Mouse (Mus musculus) brain, embryonic 14.5 days (tissue): Measurements from ENCODE around the gene Dnajc16. TPM values are rescaled to one million over a fixed set of nuclear protein-coding genes. Genes with fewer than 3 reads are reported as not detected.
A peak's percentile ranks its signal among the peaks of the same experiment; 100 is the strongest.

ENCODE experiments used
- DNase-seq: peaks from one replicate; pipeline ENCODE4 v3.0.0-alpha.2; 2011; ENCODE audit warnings: low read depth
- CTCF ChIP-seq: fragments of 200-500 bp; IDR thresholded peaks from 2 replicates; pipeline ENCODE4 v1.5.1; 2012; ENCODE audit warnings: inconsistent platforms, mild to moderate bottlenecking, moderate library complexity, borderline replicate concordance; ENCODE audit not compliant: insufficient read depth, insufficient read length; ENCODE audit errors: extremely low read depth
- POLR2A ChIP-seq: fragments of 200-500 bp; IDR thresholded peaks from 2 replicates; pipeline ENCODE4 v1.6.1; 2012; ENCODE audit warnings: mild to moderate bottlenecking, inconsistent platforms, borderline replicate concordance; ENCODE audit not compliant: poor library complexity, insufficient read depth, insufficient read length, severe bottlenecking; ENCODE audit errors: extremely low read depth
- polyA plus RNA-seq: library from polyadenylated mRNA; depleted of rRNA; stranded (reverse); fragments of >200 nt; gene quantifications from 2 replicates; pipeline ENCODE4 v1.2.3, GENCODE M21; 2012

Dnajc16 gene
- polyA plus RNA-seq, 1 experiment, result 19.9 TPM

GRCm38 (mm10) chr4:141749557-141749956 is 41.2 kb downstream of the Dnajc16 start:
- TF ChIP-seq POLR2A, result no peak
- TF ChIP-seq CTCF, result no peak
- no peak for DNase-seq

GRCm38 (mm10) chr4:141746578-141747346 is 44.0 kb downstream of the Dnajc16 start, which contains the start of gene Agmat:
Gene Agmat (plus strand): TSS chr4:141746672.
- DNase-seq, result no peak
- no peak for TF ChIP-seq POLR2A
- TF ChIP-seq CTCF, result no peak

GRCm38 (mm10) chr4:141742381-141742780 is 48.4 kb downstream of the Dnajc16 start:
- TF ChIP-seq CTCF (no peak), POLR2A (no peak)
- DNase-seq, result no peak

GRCm38 (mm10) chr4:141741856-141742255 is 48.9 kb downstream of the Dnajc16 start:
- TF ChIP-seq POLR2A (no peak), CTCF (no peak)
- no peak for DNase-seq

GRCm38 (mm10) chr4:141738015-141738414 is 52.7 kb downstream of the Dnajc16 start:
- TF ChIP-seq CTCF (no peak), POLR2A (no peak)
- DNase-seq, result no peak

- no peak for TF ChIP-seq POLR2A
- no peak for TF ChIP-seq CTCF
These were observed 53.9 kb downstream of the Dnajc16 start for GRCm38 (mm10) chr4:141736856-141737255.

GRCm38 (mm10) chr4:141735206-141735560 is 55.5 kb downstream of the Dnajc16 start:
- DNase-seq, result no peak
- TF ChIP-seq POLR2A (no peak), CTCF (no peak)

More at GRCm38 (mm10) chr4:141736856-141737255, 53.9 kb downstream of the Dnajc16 start:
- no peak for DNase-seq

- DNase-seq, result peak; percentile 98
These were observed 56.1 kb downstream of the Dnajc16 start for GRCm38 (mm10) chr4:141734446-141735205.

GRCm38 (mm10) chr4:141731766-141732165 is 59.0 kb downstream of the Dnajc16 start:
- DNase-seq, result no peak
- no peak for TF ChIP-seq POLR2A
- TF ChIP-seq CTCF, result no peak

More at GRCm38 (mm10) chr4:141734446-141735205, 56.1 kb downstream of the Dnajc16 start:
- TF ChIP-seq CTCF (no peak), POLR2A (no peak; the same call in 1 of the 2 replicates)

GRCm38 (mm10) chr4:141730401-141730800 is 60.3 kb downstream of the Dnajc16 start:
- DNase-seq, result no peak
- no peak for TF ChIP-seq CTCF
- no peak for TF ChIP-seq POLR2A

GRCm38 (mm10) chr4:141729266-141729665 is 61.5 kb downstream of the Dnajc16 start:
- DNase-seq, result no peak
- TF ChIP-seq CTCF, result no peak
- no peak for TF ChIP-seq POLR2A
